Mouse (Mus musculus) left cerebral cortex, adult 2 months (tissue): ENCODE results near the gene Snx15. TPM values are rescaled to one million over a fixed set of nuclear protein-coding genes. Genes with fewer than 3 reads are reported as not detected.
A peak's percentile ranks its signal among the peaks of the same experiment; 100 is the strongest.

Source experiments
- DNase-seq, 2 experiments: peaks; one replicate each; pipeline ENCODE4 v3.0.0; 2021 to 2022; ENCODE audit warnings: low spot score in 2 of 2, mixed read lengths in 1 of 2; ENCODE audit errors: extremely low spot score in 1 of 2
- H3K27ac ChIP-seq: fragments of 200-600 bp; 2 replicates; pipeline ENCODE4 v1.8.1; 2022
- H3K4me3 ChIP-seq: fragments of 200-600 bp; 2 replicates; pipeline ENCODE4 v1.8.1; 2022
- CTCF ChIP-seq: fragments of 200-600 bp; IDR thresholded peaks from 2 replicates; pipeline ENCODE4 v1.8.1; 2022; ENCODE audit warnings: antibody characterized with exemption, mild to moderate bottlenecking, moderate library complexity
- intact Hi-C: fragments of 180-260 bp; cut with DNase I; formaldehyde crosslinking; loops from one replicate; pipeline ENCODE4 v1.15.1; 2025
- total RNA-seq, 2 experiments: library from RNA; stranded (reverse); gene quantifications; 2 replicates each; pipeline ENCODE4 v1.2.3; 2021

Snx15 gene
- total RNA-seq, 2 experiments from 2014 or later: 41.9 to 43.1 TPM

- H3K4me3 ChIP-seq: no peak overlapping the region
- H3K27ac ChIP-seq: no peak overlapping the region
- no peak for TF ChIP-seq CTCF
- DNase-seq: no peak
- intact Hi-C loops: loop anchor here (10.0 kb wide), 1 partner anchor 246 kb away; the partner anchor contains the start of gene Men1
Observed at GRCm38 (mm10) chr19:6088841-6089240, 39.3 kb downstream of the Snx15 start.

- Histone ChIP-seq H3K4me3 (peak overlapping the region; percentile 70), H3K27ac (no peak overlapping the region)
- DNase-seq: no peak
- intact Hi-C loops: loop anchor here (2.0 to 10.0 kb wide), 2 partner anchors 25 to 249 kb away; partner anchors contain the start of genes Men1 and Znhit2
- TF ChIP-seq CTCF: no peak
Observed at GRCm38 (mm10) chr19:6085417-6085879, 42.7 kb downstream of the Snx15 start.

- H3K4me3 ChIP-seq: peak within 1 kb of the TSS; percentile 70
- H3K27ac ChIP-seq: peak within 1 kb of the TSS; percentile 22; the same call in 1 of the 2 replicates
- no peak; the same call in 1 of the 2 replicates for TF ChIP-seq CTCF
- intact Hi-C loops: loop anchor here (2.0 to 10.0 kb wide), 3 partner anchors 24 to 250 kb away; partner anchors contain the start of genes Men1, Sac3d1 and Znhit2
- peak; percentile 94 to 97 for DNase-seq
Observed at GRCm38 (mm10) chr19:6084478-6085248, 43.4 kb downstream of the Snx15 start, which contains the start of the genes Zfpl1 and Cdca5. Gene Zfpl1, minus strand, starts transcription at chr19:6084956. Gene Cdca5, plus strand, starts transcription at chr19:6084983.

- intact Hi-C loops: loop anchor here (5.0 to 10.0 kb wide), 2 partner anchors 35 to 253 kb away; partner anchors contain the start of genes Men1 and Sac3d1
- Histone ChIP-seq H3K4me3 (no peak within 1 kb of the TSS), H3K27ac (no peak within 1 kb of the TSS)
- no peak for TF ChIP-seq CTCF
- no peak for DNase-seq
Observed at GRCm38 (mm10) chr19:6082156-6082555, 45.9 kb downstream of the Snx15 start, which contains the start of gene Gm28374. Gene Gm28374, minus strand, starts transcription at chr19:6082256.

GRCm38 (mm10) chr19:6079983-6080480, 48.1 kb downstream of the Snx15 start, which contains the start of gene Tmem262:
Gene Tmem262, plus strand, starts transcription at chr19:6080033.
- TF ChIP-seq CTCF: no peak
- intact Hi-C loops: loop anchor here (5.0 to 10.0 kb wide), 2 partner anchors 37 to 255 kb away; partner anchors contain the start of genes Men1 and Sac3d1

GRCm38 (mm10) chr19:6076564-6077393, 51.3 kb downstream of the Snx15 start, which contains the start of gene Vps51:
Gene Vps51, minus strand, starts transcription at chr19:6077231.
- Histone ChIP-seq H3K27ac (peak within 1 kb of the TSS; percentile 95), H3K4me3 (peak within 1 kb of the TSS; percentile 85)
- intact Hi-C loops: loop anchor here (1.0 kb wide), 1 partner anchor 30 kb away; the partner anchor contains the start of gene Syvn1
- no peak for TF ChIP-seq CTCF
- DNase-seq: peak; percentile 84 to 87

More at GRCm38 (mm10) chr19:6079983-6080480, 48.1 kb downstream of the Snx15 start, which contains the start of gene Tmem262:
- no peak for DNase-seq
- H3K27ac ChIP-seq: no peak within 1 kb of the TSS
- H3K4me3 ChIP-seq: no peak within 1 kb of the TSS

GRCm38 (mm10) chr19:6073889-6074288, 54.2 kb downstream of the Snx15 start:
- Histone ChIP-seq H3K4me3 (no peak overlapping the region), H3K27ac (no peak overlapping the region)
- TF ChIP-seq CTCF: no peak
- no peak for DNase-seq
- intact Hi-C loops: no loop called here

GRCm38 (mm10) chr19:6071261-6071660, 56.8 kb downstream of the Snx15 start:
- Histone ChIP-seq H3K4me3 (no peak overlapping the region), H3K27ac (no peak overlapping the region)
- no peak for TF ChIP-seq CTCF
- intact Hi-C loops: no loop called here
- DNase-seq: no peak

GRCm38 (mm10) chr19:6070571-6071250, 57.4 kb downstream of the Snx15 start:
- Histone ChIP-seq H3K4me3 (no peak overlapping the region), H3K27ac (no peak overlapping the region)
- no peak for TF ChIP-seq CTCF
- DNase-seq: no peak
- intact Hi-C loops: no loop called here

GRCm38 (mm10) chr19:6069851-6070250, 58.3 kb downstream of the Snx15 start:
- no peak for TF ChIP-seq CTCF
- Histone ChIP-seq H3K27ac (no peak overlapping the region), H3K4me3 (no peak overlapping the region)
- intact Hi-C loops: no loop called here
- no peak for DNase-seq

Other genes starting within 250 kb of the Snx15 start
- 1 to 10 TPM; 4.3 to 4.7 TPM for gene Tigd3, start 234.2 kb downstream of the Snx15 start, total RNA-seq
- gene Dpf2, start 215.3 kb downstream of the Snx15 start, total RNA-seq: 100 to 1,000 TPM in 1 of 2 experiments, 10 to 100 TPM in 1; 94.8 to 100 TPM
- 1 to 10 TPM; 4.7 to 4.9 TPM for gene Cdc42ep2, start 203.5 kb downstream of the Snx15 start, total RNA-seq
- 1 to 10 TPM; 5.0 to 6.4 TPM for gene Pola2, start 164.1 kb downstream of the Snx15 start, total RNA-seq
- not detected for gene Slc22a20, start 142.2 kb downstream of the Snx15 start, total RNA-seq
- gene Capn1, start 112.4 kb downstream of the Snx15 start, total RNA-seq: 10 to 100 TPM; 20.8 to 23.1 TPM
- gene Syvn1, start 81.7 kb downstream of the Snx15 start, total RNA-seq: 10 to 100 TPM; 45.7 to 45.8 TPM
- 10 to 100 TPM; 40.9 to 41.3 TPM for gene Mrpl49, start 70.5 kb downstream of the Snx15 start, total RNA-seq
- 100 to 1,000 TPM; 663 to 678 TPM for gene Fau, start 70.5 kb downstream of the Snx15 start, total RNA-seq
- gene Znhit2, start 67.1 kb downstream of the Snx15 start, total RNA-seq: 10 to 100 TPM; 33.9 to 39.1 TPM
- 10 to 100 TPM; 26.9 to 30.4 TPM for gene Tm7sf2, start 59.9 kb downstream of the Snx15 start, total RNA-seq
- gene Vps51, start 51.1 kb downstream of the Snx15 start, total RNA-seq: 100 to 1,000 TPM in 1 of 2 experiments, 10 to 100 TPM in 1; 85.3 to 101 TPM
- gene Tmem262, start 48.3 kb downstream of the Snx15 start, total RNA-seq: not detected
- gene Gm28374, start 46.0 kb downstream of the Snx15 start, total RNA-seq: under 1 TPM in 1 of 2 experiments, not detected in 1; 0.54 TPM
- 10 to 100 TPM; 41.8 to 45.8 TPM for gene Zfpl1, start 43.3 kb downstream of the Snx15 start, total RNA-seq
- not detected for gene Cdca5, start 43.3 kb downstream of the Snx15 start, total RNA-seq
- not detected for gene AC131692.1, start 33.9 kb downstream of the Snx15 start, total RNA-seq
- gene Naaladl1, start 22.5 kb downstream of the Snx15 start, total RNA-seq: not detected
- gene Sac3d1, start 9.7 kb downstream of the Snx15 start, total RNA-seq: 10 to 100 TPM; 19.3 to 22.4 TPM
- under 1 TPM; 0.26 to 0.84 TPM for gene Batf2, start 12.7 kb upstream of the Snx15 start, total RNA-seq
- 10 to 100 TPM; 74.2 to 82.3 TPM for gene Arl2, start 13.2 kb upstream of the Snx15 start, total RNA-seq
- gene Majin, start 56.1 kb upstream of the Snx15 start, total RNA-seq: not detected
- not detected for gene Gpha2, start 98.1 kb upstream of the Snx15 start, total RNA-seq
- gene Ppp2r5b, start 107.6 kb upstream of the Snx15 start, total RNA-seq: 100 to 1,000 TPM; 149 to 158 TPM
- gene Atg2a, start 113.4 kb upstream of the Snx15 start, total RNA-seq: 10 to 100 TPM; 37.4 to 40.1 TPM
- gene Ehd1, start 148.4 kb upstream of the Snx15 start, total RNA-seq: 10 to 100 TPM; 36.4 to 43.5 TPM
- gene Cdc42bpg, start 178.2 kb upstream of the Snx15 start, total RNA-seq: 1 to 10 TPM; 3.4 to 4.1 TPM
- gene Men1, start 206.7 kb upstream of the Snx15 start, total RNA-seq: 10 to 100 TPM; 64.7 to 72.5 TPM
- 100 to 1,000 TPM in 1 of 2 experiments, 10 to 100 TPM in 1; 94.9 to 108 TPM for gene Map4k2, start 212.8 kb upstream of the Snx15 start, total RNA-seq
- gene Sf1, start 235.4 kb upstream of the Snx15 start, total RNA-seq: 100 to 1,000 TPM; 208 to 212 TPM